Mouse (Mus musculus): ENCODE data around the gene Hoxa6.
A peak's percentile ranks its signal among the peaks of the same experiment; 100 is the strongest.

Hoxa6 gene

DNA sequence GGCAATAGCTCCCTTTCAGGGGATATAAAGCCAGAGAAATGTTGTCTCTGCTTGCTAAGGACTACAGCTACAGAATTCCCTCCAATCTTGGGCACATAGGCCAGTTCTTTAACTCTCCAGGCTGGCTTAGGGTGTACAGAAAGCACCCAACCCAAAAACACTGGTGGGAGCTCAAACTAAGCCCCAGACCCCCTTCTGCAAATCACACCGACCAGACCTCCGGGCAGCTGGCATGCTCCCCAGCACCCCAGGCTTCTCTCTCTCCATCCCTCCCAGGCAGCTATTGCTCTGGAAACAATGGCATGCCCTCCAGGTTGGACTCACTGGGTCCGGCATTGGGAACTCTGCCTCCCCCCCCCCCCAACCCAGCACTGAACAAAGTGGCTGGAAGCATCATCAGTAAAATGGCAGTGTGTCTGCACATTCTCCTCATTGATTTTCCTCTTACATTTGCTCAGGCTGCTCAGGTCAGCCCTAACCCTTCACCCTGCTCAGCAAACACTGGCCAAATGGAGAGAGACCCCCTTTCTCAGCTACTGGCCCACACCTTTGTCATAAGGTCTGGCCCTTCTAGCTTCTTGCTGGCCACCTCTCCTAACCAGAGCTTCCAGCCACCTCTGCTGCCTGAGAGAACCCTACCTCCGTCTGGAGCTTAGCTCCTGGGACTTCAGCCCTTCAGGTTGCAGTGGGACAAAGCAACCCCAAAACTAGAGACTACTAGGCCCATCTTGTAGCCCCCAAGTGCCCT, 29.4 kb downstream of the Hoxa6 start:
- no peak for DNase-seq (ENCODE audit: low spot score in 2 of 2)

- DNase-seq (ENCODE audit: low spot score in 2 of 2): no peak
These were observed 30.7 kb downstream of the Hoxa6 start for GRCm38 (mm10) chr6:52177806-52178205.

GRCm38 (mm10) chr6:52177061-52177735, 31.3 kb downstream of the Hoxa6 start, which contains the start of gene 5730596B20Rik:
5730596B20Rik (plus strand) TSS chr6:52177498.
- no peak for DNase-seq (ENCODE audit: low spot score in 2 of 2)

DNA sequence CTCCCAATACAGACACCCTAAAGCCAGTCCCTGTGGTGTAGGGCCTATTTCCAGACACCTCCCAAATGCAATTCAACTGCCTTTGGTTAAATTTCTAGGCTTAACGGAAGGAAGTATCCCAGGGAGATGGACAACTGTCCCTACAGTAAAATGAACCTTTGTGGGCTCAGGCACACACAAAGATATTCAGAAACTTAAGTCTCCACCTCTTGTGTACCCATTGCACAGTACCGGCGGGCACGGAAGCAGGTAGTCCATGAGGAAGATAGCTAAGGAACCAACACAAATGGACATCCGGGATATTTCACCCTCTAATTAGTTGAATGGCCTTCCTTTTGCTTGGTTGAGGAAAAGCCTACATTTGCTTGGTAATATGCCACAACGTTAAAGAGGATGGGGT, 32.1 kb downstream of the Hoxa6 start:
- DNase-seq (ENCODE audit: low spot score in 2 of 2): no peak

- no peak for DNase-seq (ENCODE audit: low spot score in 2 of 2)
These were observed 32.7 kb downstream of the Hoxa6 start for GRCm38 (mm10) chr6:52175864-52176263.

- no peak for DNase-seq (ENCODE audit: low spot score in 2 of 2)
These were observed 33.4 kb downstream of the Hoxa6 start for GRCm38 (mm10) chr6:52174968-52175751.

DNA sequence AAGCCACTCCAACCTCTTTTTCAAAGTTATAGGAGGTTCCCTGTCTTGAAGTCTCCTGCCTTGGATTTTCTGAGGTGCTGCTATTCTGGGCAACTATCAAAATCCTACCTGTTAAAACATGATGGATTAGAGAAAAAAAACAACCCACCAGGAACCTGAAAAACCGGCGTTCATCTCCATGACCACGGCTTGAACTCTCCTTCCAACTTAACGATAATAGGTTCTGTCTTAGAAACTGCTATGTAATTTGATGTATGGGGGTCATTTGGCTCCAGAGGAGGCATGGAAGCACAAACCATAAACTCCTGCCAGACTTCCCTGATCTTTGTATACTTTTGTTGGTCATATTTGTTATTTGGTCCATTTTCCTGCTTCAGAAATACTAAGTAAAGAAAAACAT, 34.9 kb downstream of the Hoxa6 start:
- no peak for DNase-seq (ENCODE audit: low spot score in 2 of 2)

- peak in 1 of 2 experiments; percentile 42 for DNase-seq (ENCODE audit: low spot score in 2 of 2)
These were observed 36.0 kb downstream of the Hoxa6 start for GRCm38 (mm10) chr6:52172501-52172900.

DNA sequence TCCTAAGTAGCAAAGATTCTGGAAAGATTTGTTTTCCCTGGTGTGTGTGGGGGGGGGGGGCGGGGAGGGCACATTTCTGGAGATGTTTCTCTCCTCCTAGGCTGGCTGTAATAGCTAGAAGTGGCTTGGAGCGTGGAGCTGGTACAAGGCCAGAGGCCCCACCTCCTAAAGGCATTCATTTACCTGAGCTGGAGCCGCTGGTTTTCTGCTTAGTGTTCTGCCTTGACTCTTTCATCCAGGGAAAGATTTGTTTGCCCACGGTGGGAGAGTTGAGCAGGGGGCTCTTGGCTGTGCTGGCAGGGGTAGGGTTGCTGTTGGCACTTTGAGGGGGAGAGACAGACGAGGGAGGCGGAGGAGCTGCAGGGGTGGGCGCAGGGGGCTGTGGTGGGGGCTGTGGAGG, 36.6 kb downstream of the Hoxa6 start:
- no peak for DNase-seq (ENCODE audit: low spot score in 2 of 2)

GRCm38 (mm10) chr6:52171331-52171730, 37.2 kb downstream of the Hoxa6 start:
- no peak for DNase-seq (ENCODE audit: low spot score in 2 of 2)

DNA sequence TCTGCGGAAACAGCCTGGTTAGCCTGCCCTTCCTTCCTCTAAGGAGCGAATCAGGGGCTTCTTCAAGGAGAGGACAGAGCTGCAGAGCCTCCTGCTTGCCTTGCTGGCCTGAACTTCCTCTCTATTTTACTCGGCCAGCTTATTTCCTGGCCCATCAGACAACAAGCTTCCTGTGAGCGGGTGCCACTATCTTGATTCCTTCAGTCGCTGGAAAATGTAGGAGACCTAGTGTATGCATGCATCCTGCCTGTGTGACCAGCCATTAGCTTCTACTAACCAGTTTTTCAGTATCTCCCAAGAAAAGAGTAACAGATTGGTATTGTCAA, 37.7 kb downstream of the Hoxa6 start:
- no peak for DNase-seq (ENCODE audit: low spot score in 2 of 2)

DNA sequence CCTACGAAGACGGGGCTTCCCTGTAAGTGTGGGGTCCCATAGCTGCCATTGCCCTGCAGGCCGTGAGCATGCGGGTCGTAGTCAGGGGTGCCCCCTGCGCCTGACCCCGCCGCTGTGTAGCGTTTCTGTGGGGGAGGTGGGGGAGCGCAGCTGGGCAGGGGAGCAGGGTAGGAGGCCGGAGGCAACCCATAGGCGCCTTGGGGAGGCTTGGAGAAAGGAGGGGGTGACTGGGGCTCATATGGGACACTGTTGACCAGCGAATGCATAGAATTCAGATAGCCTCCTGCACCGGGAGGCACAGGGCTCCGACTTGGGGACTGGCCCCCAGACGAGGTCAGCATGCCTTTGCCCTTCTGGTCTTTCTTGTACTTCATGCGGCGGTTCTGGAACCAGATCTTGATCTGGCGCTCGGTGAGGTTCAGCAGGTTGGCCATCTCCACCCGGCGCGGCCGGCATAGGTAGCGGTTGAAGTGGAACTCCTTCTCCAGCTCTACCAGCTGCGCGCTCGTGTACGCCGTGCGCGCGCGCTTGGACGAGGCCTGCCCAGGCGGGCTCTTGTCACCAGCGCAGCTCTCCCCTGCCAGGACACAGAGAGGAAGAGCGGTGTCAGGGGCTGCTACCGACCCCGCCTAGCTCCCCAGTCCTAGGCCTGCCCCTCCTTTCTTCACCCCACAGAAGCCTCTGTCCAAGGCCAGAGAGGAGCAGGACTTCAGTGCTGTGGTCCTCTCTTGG, 38.2 kb downstream of the Hoxa6 start:
- no peak for DNase-seq (ENCODE audit: low spot score in 2 of 2)

DNA sequence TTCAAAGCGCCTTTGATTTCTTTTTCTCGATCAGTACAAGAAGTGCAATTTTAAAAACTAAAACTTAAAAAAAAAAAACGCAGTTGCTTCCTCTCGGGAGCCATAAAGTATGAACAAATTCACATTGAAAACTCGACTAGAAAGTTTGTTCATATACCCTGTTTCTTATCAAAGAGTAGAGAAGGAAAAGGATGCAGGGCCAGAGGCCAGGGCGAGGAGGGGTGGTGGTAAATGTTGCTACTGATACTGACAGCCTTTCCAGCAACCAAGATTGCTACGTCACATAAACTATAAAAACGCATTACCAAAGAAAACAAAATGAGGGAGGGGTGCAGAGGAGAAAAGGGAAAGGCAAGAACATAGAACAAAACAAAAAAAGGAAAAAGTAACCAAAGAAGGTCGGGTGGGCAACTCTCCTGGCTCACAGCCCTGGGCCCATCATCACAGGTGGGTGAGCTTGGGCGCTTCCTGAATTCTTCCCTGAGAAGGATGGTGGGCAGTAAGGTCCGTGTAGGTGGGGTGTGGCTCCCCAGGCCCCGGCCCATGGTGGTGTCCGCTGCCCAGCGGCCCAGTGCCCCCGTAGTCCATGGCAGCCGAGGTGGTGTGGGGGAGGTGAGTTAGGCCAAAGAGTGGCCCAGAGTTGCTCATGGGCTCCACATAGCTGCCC, 38.9 kb downstream of the Hoxa6 start:
- no peak for DNase-seq (ENCODE audit: low spot score in 2 of 2)

- no peak for DNase-seq (ENCODE audit: low spot score in 2 of 2)
These were observed 40.1 kb downstream of the Hoxa6 start for GRCm38 (mm10) chr6:52168191-52169055.

GRCm38 (mm10) chr6:52167736-52168161, 40.8 kb downstream of the Hoxa6 start:
- no peak for DNase-seq (ENCODE audit: low spot score in 2 of 2)

DNA sequence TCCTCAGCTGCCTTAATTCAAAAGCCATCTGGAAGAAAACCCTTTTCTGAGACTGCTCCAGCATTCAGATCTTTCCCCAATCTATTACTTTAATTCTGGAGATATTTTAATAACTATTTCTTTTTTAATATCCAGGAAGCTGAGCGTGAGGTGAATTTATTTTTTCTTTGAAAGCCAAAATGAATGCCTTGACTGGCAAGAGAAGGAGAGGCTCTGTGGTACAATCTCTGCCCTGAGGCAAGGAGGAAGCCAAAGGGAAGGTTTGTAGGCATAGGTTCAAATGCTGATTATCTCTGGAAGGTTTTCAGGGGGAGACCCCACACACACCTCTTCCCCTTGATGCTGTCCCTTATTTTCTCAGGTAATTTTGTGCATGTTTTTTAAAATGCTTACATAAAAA, 41.3 kb downstream of the Hoxa6 start:
- DNase-seq (ENCODE audit: low spot score in 2 of 2): no peak

GRCm38 (mm10) chr6:52166431-52167077, 42.0 kb downstream of the Hoxa6 start:
- no peak for DNase-seq (ENCODE audit: low spot score in 2 of 2)

- no peak for DNase-seq (ENCODE audit: low spot score in 2 of 2)
These were observed 42.8 kb downstream of the Hoxa6 start for GRCm38 (mm10) chr6:52165441-52166370.
